Mouse (Mus musculus) brain, embryonic 14.5 days (tissue): ENCODE results near the gene Pafah1b1.

Experiments used
- CTCF ChIP-seq: fragments of 200-500 bp; IDR thresholded peaks from 2 replicates; pipeline ENCODE4 v1.5.1; 2012; ENCODE audit warnings: inconsistent platforms, mild to moderate bottlenecking, moderate library complexity, borderline replicate concordance; ENCODE audit not compliant: insufficient read depth, insufficient read length; ENCODE audit errors: extremely low read depth
- POLR2A ChIP-seq: fragments of 200-500 bp; IDR thresholded peaks from 2 replicates; pipeline ENCODE4 v1.6.1; 2012; ENCODE audit warnings: mild to moderate bottlenecking, inconsistent platforms, borderline replicate concordance; ENCODE audit not compliant: poor library complexity, insufficient read depth, insufficient read length, severe bottlenecking; ENCODE audit errors: extremely low read depth

DNA sequence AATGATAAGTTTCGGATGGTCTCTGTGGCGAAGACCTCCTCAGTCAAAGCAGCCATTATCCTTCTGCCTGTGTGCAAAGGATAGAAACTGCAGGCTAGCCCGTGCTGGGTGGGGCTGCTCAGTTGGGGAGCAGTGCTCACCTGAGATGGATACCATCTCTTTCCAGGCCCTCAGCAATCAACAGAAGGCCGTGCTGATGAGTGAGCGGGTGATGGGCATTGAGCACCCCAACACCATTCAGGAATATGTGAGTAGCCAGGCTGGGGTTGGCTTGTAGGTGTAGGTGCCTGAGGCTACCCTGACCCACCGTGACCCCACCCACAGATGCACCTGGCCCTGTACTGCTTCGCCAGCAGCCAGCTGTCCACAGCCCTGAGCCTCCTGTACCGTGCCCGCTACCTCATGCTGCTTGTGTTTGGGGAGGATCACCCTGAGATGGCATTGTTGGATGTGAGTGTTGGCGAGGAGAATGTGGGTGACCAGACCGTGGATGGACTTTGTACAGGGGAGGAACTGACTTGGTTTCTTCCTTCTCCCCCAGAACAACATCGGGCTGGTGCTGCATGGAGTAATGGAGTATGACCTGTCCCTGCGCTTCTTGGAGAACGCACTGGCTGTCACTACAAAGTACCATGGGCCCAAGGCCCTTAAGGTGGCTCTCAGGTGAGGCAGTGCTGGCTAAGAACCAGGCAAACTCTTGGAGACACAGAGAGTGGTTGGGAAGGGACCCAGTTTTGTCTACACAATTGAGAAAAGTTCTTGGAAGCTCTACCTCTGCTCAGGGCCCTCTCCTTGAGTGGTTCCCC lies 57.5 kb downstream of the Pafah1b1 start:
- TF ChIP-seq CTCF (no peak), POLR2A (no peak)
